Mouse (Mus musculus) ES-Bruce4 (cell line): Measurements from ENCODE around the gene Slc16a14. TPM values are rescaled to one million over a fixed set of nuclear protein-coding genes. Genes with fewer than 3 reads are reported as not detected.

Source experiments
- H3K27ac ChIP-seq: 2 replicates; pipeline ENCODE4 v1.5.1; 2012; ENCODE audit warnings: low read length, inconsistent platforms; ENCODE audit not compliant: insufficient read depth
- H3K27me3 ChIP-seq: 2 replicates; pipeline ENCODE4 v1.6.1; 2012; ENCODE audit warnings: mild to moderate bottlenecking, low read length, inconsistent platforms; ENCODE audit not compliant: control insufficient read depth, poor library complexity, insufficient read depth, severe bottlenecking
- H3K36me3 ChIP-seq: 2 replicates; pipeline ENCODE4 v1.6.1; 2012; ENCODE audit warnings: inconsistent platforms, mild to moderate bottlenecking, low read length, moderate library complexity; ENCODE audit not compliant: control insufficient read depth, poor library complexity, insufficient read depth, severe bottlenecking
- H3K4me1 ChIP-seq: one replicate; pipeline ENCODE4 v1.8.1; 2011; ENCODE audit warnings: low read length; ENCODE audit not compliant: control insufficient read depth, insufficient read depth
- H3K4me3 ChIP-seq: 2 replicates; pipeline ENCODE4 v1.5.1; 2011; ENCODE audit warnings: low read depth, mild to moderate bottlenecking, low read length
- H3K9ac ChIP-seq: 2 replicates; pipeline ENCODE4 v1.6.1; 2012; ENCODE audit warnings: low read depth, mild to moderate bottlenecking, inconsistent platforms; ENCODE audit not compliant: poor library complexity, severe bottlenecking
- H3K9me3 ChIP-seq: replicated peaks from 2 replicates; pipeline ENCODE4 v1.6.1; 2012; ENCODE audit warnings: mild to moderate bottlenecking, low read length, inconsistent platforms; ENCODE audit not compliant: control insufficient read depth, poor library complexity, insufficient read depth, severe bottlenecking
- CTCF ChIP-seq: IDR thresholded peaks from one replicate; pipeline ENCODE4 v1.8.1; 2011; ENCODE audit warnings: low read depth, low read length
- EP300 ChIP-seq: IDR thresholded peaks from 2 replicates; pipeline ENCODE4 v1.6.1; 2011; ENCODE audit warnings: low read depth, low read length; ENCODE audit not compliant: insufficient read depth
- POLR2A ChIP-seq: IDR thresholded peaks from one replicate; pipeline ENCODE4 v1.8.1; 2011; ENCODE audit warnings: low read length; ENCODE audit not compliant: insufficient read depth
- polyA plus RNA-seq: library from polyadenylated mRNA; stranded (reverse); fragments of >200 nt; gene quantifications from 2 replicates; pipeline ENCODE4 v1.2.4, GENCODE M21; 2011; ENCODE audit warnings: low read depth; ENCODE audit not compliant: missing spikeins, insufficient read depth, insufficient read length

The Slc16a14 gene
- polyA plus RNA-seq, 1 experiment = 0.54 TPM

DNA sequence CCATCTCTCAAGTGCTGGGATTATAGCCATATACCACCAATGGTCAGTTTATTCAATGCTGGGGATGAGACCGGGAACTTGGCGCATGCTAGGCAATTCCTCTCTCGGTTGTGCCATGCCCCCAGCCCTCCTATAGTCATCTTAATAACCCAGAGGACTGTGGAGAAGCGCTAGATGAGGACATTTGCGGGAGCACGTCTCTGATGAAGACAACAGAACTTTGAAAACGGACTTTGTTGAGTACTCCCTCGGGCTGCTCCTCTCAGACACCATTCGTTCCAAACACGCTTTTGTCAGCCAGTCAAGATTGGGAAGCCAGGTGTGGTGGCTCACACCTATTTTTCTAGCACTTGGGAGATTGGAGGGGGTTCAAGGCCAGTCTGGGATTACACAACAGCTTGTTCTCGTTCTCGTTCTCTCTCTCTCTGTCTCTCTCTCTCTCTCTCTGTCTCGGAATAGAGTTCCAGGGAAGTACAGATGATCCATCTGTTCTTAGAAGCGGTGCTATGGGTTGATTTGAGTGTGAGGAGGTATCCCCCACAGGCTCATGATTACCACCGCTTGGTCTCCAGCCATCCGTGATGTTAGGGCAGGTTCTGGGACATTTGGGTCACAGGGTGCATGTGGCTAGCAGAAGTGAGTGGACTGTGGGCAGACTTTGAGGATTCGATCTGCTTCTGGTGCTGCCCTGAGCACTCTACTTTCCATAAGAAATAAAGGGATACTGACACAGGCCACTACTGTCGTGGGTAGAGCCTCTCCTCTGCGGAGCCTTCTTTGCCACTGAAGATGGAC, 2.0 kb upstream of the Slc16a14 start:
- H3K9me3 ChIP-seq = no peaks in the 10 kb centered on the region
- no peak overlapping the region for H3K27ac ChIP-seq
- TF ChIP-seq EP300 (no peak), POLR2A (no peak), CTCF (no peak)
- no peak overlapping the region for H3K4me3 ChIP-seq
- H3K4me1 ChIP-seq = no peaks in the 10 kb centered on the region
- H3K27me3 ChIP-seq = no peaks in the 10 kb centered on the region; the same call in 1 of the 2 replicates
- no peak overlapping the region for H3K9ac ChIP-seq
- H3K36me3 ChIP-seq = no peaks in the 10 kb centered on the region

DNA sequence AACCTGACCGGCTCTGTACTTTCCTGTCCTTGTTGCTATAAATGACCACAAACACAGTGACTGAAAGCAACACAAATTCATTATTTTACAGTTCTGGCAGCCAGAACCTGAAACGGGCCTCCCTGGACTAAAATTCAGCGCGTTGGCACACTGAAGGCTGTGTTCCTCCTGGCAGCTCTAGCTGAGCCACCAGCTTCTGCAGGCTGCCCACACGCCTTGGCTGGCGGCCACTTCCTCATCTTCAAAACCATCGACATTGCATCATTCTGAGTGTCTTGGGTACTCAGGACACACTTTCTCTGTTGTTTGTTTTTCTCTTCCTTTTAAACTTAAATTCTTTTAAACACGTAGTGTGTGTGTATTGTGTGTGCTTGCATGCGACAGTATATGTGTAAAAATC, 734 bp upstream of the Slc16a14 start:
- no peaks in the 10 kb centered on the region for H3K9me3 ChIP-seq
- H3K27ac ChIP-seq = no peak overlapping the region
- no peaks in the 10 kb centered on the region; the same call in 1 of the 2 replicates for H3K27me3 ChIP-seq
- no peaks in the 10 kb centered on the region for H3K4me1 ChIP-seq
- no peak for TF ChIP-seq EP300
- TF ChIP-seq CTCF = no peak
- TF ChIP-seq POLR2A = no peak
- H3K4me3 ChIP-seq = no peak overlapping the region
- no peaks in the 10 kb centered on the region for H3K36me3 ChIP-seq
- no peak overlapping the region for H3K9ac ChIP-seq

DNA sequence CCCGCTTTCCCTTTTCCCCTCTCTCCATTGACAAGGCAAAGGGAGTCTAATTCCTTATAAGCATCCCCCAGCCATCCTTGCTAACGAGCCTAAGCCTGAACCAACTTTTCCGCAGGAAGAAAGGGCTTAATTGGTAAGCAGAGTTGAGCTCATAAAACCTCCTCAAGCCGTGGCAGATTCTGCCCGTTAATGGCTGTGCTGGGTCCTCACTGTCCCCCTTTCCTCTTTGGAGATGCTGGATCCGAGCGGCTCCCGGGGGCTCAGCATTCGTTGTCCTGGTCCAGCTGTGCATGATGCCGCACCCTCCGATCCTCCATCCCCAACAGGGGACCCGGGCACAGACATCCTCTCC, 807 bp downstream of the Slc16a14 start:
- TF ChIP-seq EP300 (no peak), CTCF (no peak), POLR2A (no peak)
- Histone ChIP-seq H3K27ac (no peak overlapping the region), H3K9me3 (no peaks in the 10 kb centered on the region)

DNA sequence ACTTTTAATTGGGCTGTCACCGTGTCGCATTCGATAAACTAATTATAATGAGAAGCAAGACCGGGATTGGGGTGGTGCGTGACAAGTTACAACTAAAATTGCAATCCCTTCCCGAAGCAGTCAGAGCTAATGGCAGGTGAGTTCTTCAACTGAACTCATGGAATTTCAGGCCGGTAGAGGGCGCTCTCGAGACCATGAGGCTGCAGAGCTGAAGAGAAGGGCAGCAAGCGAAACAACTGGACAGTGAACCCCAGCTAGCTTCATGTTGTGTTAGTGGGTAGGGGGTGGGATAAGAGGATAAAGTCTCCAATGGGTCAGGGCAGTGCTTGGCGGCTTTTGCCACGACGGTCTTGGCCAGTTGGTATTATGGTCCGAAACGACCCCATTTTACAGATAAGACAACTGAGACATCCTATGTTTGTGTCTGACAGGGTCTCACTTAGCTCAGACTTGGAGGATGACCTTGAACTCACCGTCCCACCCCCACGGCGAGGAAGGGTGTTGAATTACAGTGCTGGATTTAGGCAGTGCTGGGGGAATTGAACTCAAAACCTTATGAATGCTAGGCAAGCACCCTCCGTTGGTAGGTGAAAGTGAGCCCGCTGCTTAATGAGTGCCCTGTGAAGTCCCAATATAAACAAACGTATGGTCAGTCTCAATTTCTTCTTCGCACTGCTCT, 1.3 kb downstream of the Slc16a14 start:
- TF ChIP-seq POLR2A = no peak
- TF ChIP-seq EP300 = 0 out of 2 replicates have a peak, but pooled peaks have one; percentile 19
- peak; percentile 94 for TF ChIP-seq CTCF
- Histone ChIP-seq H3K27me3 (no peaks in the 10 kb centered on the region; the same call in 1 of the 2 replicates), H3K4me3 (peak overlapping the region; percentile 85), H3K27ac (no peak overlapping the region), H3K9ac (peak overlapping the region; percentile 65; the same call in 1 of the 2 replicates), H3K4me1 (no peaks in the 10 kb centered on the region), H3K36me3 (no peaks in the 10 kb centered on the region), H3K9me3 (no peaks in the 10 kb centered on the region)

More for the DNA sequence above, 807 bp downstream of the Slc16a14 start:
- Histone ChIP-seq H3K27me3 (no peaks in the 10 kb centered on the region; the same call in 1 of the 2 replicates), H3K4me3 (peak overlapping the region; percentile 85), H3K9ac (peak overlapping the region; percentile 65), H3K4me1 (no peaks in the 10 kb centered on the region), H3K36me3 (no peaks in the 10 kb centered on the region)

DNA sequence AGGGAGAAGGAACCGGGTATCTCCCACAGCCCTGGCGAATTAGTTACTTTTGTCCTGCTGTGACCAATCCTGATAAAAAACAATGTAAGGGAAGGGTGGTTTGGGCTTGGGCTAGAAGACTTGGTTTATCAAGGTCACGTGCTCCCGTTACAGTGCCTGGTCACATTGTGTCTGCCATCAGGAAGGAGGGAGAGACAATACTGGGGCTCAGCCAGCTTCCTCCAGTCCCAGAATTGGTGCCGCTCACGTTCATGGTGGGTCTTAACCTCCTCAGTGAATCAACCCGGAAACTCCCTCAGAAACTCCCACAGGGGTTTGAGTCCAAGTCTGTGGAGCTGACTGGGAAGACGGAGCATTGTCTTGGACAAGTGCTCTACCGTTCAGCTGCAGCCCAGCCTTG, 9.3 kb downstream of the Slc16a14 start:
- H3K4me1 ChIP-seq = peaks cover 1% of the 10 kb centered on the region
- H3K27me3 ChIP-seq = no peaks in the 10 kb centered on the region
- H3K4me3 ChIP-seq = no peak overlapping the region
- no peaks in the 10 kb centered on the region for H3K36me3 ChIP-seq
- no peak overlapping the region for H3K9ac ChIP-seq
- no peaks in the 10 kb centered on the region for H3K9me3 ChIP-seq
- TF ChIP-seq EP300 (no peak), POLR2A (no peak), CTCF (no peak)
- H3K27ac ChIP-seq = no peak overlapping the region

DNA sequence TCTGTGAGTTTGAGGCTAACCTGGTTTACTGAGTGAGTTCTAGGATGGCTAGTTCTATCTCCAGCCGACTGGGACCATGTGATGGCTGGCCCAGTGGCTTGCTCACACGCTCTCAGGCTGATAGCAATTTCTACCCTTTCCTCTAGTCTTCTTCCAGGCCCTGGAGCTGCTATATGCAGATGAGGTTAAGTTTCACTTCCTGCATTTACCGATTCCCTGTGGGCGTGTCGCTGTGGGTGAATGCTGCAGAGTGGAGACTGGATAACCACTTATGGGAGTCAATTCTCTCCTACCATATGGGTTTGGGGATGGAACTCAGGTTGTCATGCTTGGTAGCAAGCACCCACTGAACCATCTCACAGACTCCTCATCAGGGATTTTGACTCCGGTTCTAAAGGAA, 10.8 kb downstream of the Slc16a14 start:
- H3K27me3 ChIP-seq = no peaks in the 10 kb centered on the region
- H3K9me3 ChIP-seq = no peaks in the 10 kb centered on the region
- no peaks in the 10 kb centered on the region for H3K36me3 ChIP-seq
- H3K4me3 ChIP-seq = no peak overlapping the region
- H3K9ac ChIP-seq = no peak overlapping the region
- no peak overlapping the region for H3K27ac ChIP-seq
- H3K4me1 ChIP-seq = peaks cover 1% of the 10 kb centered on the region
- TF ChIP-seq POLR2A (no peak), CTCF (no peak), EP300 (no peak)
